Mouse (Mus musculus): ENCODE data around the gene Adipor2. TPM values are rescaled to one million over a fixed set of nuclear protein-coding genes. Genes with fewer than 3 reads are reported as not detected.

Gene Adipor2
- 236 TPM for polyA plus RNA-seq (2014; fragmentation: Illumina TruSeq; extraction: RNeasy Lipid Tissue Mini Kit (QIAGEN cat#74804); ENCODE audit: low read depth, low replicate concordance)

DNA sequence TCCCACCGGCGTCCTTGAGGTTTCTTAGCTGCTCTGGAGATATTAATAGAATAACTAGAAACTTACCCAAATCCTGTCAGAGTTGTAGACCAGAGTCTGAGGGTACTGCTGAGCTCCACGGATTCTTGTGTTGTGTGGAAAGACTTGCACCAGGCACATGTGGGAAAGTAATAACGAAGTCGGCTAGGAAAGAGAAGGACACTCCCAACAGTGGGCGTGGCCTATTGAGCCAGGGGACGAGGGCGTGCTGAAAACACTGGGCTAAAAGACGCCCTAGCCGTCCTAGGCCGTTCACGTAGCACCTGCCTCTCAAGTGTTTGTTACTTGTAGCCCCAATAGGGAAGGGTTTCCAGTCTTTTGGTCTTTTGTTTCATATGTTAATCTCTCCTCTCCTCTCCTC lies at the start of gene Adipor2:
TSS of gene Adipor2 (minus strand) at position 351 of the 400 bp plus-strand sequence.

DNA sequence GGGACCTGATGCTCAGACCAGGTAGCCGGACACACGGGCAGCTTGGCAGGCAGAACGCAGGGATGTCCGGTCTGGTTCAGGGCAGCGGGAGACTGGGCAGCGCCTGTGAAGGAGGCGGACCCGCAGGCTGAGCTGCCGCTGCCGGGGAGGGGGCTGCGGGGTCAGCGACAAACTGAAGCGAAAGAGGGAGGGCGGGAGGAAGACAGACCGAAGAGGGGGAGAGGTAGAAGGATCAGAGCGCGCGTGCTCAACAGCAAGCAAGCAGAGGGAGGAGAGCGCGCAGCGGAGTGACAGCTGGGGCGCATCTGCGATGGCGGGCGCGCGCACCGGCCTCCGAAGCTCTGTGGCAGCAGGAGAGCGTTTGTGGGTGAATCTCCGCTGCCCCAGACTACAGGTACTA lies 87.0 kb downstream of the Adipor2 start, which contains the start of gene Lrtm2:
TSS of gene Lrtm2 (minus strand) at position 261 of the 400 bp plus-strand sequence.

Other genes with a start within 250 kb of the Adipor2 start
- 1.2 TPM for gene Dcp1b, start 242.5 kb downstream of the Adipor2 start, polyA plus RNA-seq (2014; fragmentation: Illumina TruSeq; extraction: RNeasy Lipid Tissue Mini Kit (QIAGEN cat#74804); ENCODE audit: low read depth, low replicate concordance)
- not detected for gene Cacna1c, start 221.3 kb downstream of the Adipor2 start, polyA plus RNA-seq (2014; fragmentation: Illumina TruSeq; extraction: RNeasy Lipid Tissue Mini Kit (QIAGEN cat#74804); ENCODE audit: low read depth, low replicate concordance)
- gene Cacna2d4, start 181.2 kb downstream of the Adipor2 start, polyA plus RNA-seq (2014; fragmentation: Illumina TruSeq; extraction: RNeasy Lipid Tissue Mini Kit (QIAGEN cat#74804); ENCODE audit: low read depth, low replicate concordance) = not detected
- gene Lrtm2, start 86.9 kb downstream of the Adipor2 start, polyA plus RNA-seq (2014; fragmentation: Illumina TruSeq; extraction: RNeasy Lipid Tissue Mini Kit (QIAGEN cat#74804); ENCODE audit: low read depth, low replicate concordance) = not detected
- 6.4 TPM for gene Fbxl14, start 62.0 kb upstream of the Adipor2 start, polyA plus RNA-seq (2014; fragmentation: Illumina TruSeq; extraction: RNeasy Lipid Tissue Mini Kit (QIAGEN cat#74804); ENCODE audit: low read depth, low replicate concordance)
- 0.66 TPM for gene Wnt5b, start 126.6 kb upstream of the Adipor2 start, polyA plus RNA-seq (2014; fragmentation: Illumina TruSeq; extraction: RNeasy Lipid Tissue Mini Kit (QIAGEN cat#74804); ENCODE audit: low read depth, low replicate concordance)

All from liver, adult 10 weeks (tissue).